Mouse (Mus musculus): ENCODE results near the gene Lrrc8d.
A peak's percentile ranks its signal among the peaks of the same experiment; 100 is the strongest.

Lrrc8d gene

DNA sequence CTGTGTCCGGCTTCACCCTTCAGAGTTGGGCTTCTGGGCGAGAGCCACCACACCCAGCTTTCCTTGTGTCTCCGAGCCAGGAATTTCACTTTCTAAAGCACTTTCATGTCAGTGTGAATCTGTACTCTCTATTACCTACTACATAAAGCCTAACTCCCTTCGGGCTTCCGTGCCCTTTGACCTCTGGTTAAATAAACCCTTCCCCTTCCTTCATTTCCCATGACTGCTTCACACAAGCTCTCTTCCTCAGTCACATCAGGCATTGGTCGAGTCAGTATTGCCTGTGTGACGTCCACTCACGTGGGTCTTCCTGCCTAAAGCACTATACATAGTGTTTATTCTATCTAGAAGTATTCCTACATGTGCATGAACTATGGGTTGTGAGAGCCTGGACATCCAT lies 77.9 kb downstream of the Lrrc8d start:
- no peak for DNase-seq

DNA sequence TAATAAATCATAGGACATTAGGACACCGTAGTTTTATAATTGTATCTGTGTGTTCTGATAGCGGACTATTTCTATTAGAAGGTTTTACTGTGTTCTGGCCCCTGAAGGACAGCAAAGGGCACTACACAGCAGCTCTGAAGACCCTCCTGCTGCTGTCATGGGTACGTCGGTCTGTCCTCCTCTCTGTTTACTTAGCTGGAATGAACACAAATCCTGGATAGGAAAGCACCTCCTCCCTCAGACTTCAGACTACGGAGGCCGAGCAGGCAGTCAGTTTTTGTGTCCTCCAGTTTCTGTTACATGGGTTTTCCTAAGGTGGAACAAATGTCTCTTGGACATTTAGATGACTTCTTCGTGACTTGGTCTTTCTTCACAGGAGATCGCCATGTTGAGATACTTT lies 78.4 kb downstream of the Lrrc8d start:
- no peak for DNase-seq

DNA sequence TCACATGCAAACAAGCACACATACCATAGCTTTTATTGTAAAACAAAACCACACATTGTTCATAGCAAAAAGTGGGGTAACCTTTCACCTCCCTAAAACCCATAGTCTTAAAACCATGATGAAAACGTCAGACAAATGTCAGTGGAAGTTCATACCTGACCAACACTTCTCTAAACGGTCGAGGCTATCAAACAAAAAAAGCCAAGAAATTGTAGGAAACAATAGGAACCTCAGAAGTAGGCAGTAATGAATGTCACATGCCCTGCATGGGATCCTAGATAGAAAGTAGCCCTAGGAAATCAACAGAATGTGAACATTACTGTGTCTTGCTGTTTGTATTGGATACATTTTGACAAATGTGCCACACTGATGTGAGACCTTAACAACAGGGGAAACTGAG lies 79.0 kb downstream of the Lrrc8d start:
- DNase-seq, result no peak

DNA sequence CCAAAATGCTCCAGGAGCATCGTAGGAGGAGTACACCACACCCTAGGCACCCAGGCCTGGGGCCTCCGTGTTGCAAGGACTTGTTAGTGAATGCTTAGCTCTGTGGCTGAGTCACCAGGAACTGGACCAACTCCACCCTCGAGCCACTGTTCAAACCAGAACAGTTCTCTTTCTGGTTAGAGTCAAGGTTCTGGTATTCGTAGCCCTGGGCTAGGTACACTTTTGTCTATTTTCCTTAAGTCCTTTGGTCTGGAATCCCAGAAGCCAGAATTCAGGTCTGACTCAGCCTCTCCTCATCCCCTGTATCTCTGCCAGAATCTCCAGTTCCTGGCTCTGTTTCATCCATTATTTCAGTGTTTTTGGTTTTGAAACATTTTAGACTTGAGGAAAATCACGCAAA lies 79.6 kb downstream of the Lrrc8d start:
- peak; percentile 34 to 46 for DNase-seq

DNA sequence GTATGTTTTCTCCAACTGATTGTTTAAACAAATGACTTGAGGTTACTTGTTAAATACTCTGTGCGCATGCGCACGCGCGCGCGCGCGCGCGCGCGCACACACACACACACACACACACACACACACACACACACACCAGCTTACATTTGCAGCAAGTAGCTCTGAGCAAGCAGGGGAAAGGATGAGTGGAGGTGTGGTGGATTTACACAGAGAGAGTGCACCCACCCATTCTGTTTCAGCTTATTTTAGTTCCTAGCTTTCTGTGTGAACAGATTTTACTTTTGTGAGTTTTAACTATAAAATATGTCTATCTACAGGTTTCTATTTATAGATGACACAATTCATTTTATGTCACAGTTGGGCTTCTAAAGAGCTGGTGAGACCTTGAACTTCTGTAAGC lies 84.1 kb downstream of the Lrrc8d start:
- no peak for DNase-seq

DNA sequence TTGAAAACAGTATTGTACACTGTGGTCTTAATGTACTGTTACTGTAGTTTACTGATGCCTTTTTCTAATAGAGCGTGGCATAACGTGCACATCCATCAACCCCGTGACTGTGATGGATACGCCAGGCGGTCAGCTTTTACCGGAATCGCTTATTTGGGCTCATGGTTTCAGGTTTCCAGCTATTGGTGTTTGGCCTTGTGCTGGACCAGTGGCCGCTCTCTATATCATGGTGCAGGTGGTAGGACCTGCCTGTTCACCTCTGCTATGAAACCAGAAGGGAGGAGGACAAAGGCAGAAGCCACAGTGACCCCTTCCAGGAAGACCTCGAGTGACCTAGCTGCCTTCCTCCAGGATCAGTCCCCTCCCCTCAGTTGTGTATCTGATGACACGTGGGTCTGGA lies 85.0 kb downstream of the Lrrc8d start:
- DNase-seq, result no peak

DNA sequence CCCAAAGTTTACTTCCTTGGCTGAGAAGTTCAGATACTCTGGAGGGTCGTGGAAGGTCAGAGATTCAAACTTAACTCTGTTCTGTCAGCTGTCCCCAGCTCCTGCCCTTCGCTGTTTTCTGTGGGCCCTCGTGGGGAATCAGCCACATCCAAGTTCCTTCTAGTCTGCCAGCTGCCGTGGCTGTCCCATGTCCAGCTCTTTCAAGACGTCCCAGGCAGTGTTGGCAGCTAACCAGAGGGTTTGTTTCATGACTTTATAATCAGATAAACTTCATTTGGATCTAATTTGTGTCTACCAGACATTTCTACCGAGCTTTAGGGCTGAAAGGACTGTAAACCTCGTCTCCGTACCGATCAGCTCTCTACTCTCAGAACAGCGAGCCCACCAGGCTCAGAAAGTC lies 87.8 kb downstream of the Lrrc8d start:
- peak; percentile 17 to 46 for DNase-seq

DNA sequence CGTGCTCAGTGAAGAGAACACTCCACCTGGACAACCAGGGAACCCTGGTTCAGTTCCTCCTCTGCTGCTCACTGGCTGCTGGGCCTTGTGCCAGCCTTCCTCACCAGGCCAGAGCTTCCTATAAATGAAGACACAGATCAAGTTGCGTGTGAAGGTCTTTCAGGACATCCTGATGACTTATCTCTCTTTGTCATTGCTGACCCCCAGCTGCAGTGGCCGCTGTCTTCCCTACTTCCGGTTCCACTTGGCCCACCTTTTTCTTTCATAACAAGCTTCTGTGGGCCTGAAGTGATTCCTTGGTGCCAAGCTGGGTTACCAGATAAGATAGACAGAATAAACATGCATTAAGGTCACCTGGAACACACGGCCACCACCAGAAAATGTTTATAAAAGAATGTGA lies 90.0 kb downstream of the Lrrc8d start:
- peak; percentile 20 to 48 for DNase-seq

DNA sequence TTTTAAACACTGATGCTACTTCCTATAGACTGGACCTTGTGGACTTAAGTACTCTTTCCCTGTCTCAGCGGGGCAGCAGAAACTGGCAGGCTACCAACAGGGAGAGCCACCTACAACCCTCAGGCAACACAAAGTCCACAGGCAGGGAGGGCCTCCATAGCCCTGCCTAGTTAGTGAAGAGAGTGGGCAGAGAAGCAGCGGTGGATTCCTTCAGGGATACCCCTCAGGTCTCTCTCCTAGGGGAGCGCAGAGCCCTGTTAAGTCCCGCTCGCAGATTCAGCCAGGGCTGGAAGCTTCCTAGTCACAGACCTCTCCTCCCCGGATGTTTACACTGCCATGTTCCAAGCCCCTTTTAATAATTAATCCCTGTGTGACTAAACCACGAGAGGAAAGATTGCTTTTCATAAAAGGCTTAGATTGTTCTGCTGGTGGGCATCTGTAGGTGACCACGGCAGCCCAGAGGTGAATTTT lies 92.6 kb downstream of the Lrrc8d start:
- peak; percentile 29 to 60 for DNase-seq

DNA sequence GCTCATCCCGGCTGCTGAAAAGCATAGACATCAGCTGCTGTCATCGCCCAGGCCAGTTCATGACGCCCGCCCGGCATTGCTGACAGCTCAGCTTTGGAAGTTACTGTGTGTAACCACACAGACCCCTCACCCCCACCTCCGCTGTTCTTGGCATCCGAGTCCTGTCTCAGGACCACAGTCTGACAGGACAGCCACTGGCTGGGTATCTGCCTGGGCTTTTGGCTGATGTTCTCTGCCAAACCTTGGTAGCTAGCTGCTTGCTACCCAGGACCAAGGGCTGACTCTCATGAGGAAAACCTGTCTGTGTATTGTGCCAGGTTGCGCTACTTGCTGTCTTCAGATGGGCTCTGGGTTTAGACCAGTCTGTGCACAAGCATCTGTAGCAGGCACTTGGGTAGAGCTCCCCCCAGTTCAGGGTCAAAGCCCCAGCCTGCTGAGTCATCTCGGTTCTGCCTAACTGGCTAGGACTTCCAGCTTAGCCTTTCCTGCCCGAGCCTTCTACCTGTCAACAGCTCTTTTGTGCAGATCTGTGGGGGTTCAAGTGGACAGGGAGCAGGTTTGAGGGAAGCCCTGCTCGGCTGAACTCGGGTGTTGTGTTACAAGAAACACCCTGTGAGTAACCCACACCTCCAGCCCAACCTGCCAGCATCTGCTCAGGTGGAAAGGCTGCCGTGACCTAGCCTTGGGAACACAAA lies 93.2 kb downstream of the Lrrc8d start:
- peak; percentile 53 to 78 for DNase-seq

DNA sequence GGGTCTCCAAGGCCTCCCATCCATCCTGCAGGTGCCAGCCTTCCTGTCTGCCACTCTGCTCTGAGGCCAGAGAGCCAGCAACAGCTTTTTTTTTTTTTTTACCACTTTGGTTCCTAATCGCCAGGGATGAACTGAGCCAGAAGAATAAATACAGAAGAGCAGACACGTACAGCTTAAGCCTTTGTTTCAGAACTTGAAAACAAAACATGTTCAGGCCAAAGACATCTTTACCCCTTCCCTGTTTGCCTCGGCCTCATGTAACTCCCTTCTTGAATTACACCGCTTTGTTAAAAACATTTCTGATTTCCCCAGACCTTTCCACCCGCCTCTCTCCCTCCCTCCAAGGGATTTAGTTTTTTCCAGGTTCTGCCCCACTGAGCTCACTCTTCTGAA lies 93.8 kb downstream of the Lrrc8d start:
- DNase-seq, result no peak

DNA sequence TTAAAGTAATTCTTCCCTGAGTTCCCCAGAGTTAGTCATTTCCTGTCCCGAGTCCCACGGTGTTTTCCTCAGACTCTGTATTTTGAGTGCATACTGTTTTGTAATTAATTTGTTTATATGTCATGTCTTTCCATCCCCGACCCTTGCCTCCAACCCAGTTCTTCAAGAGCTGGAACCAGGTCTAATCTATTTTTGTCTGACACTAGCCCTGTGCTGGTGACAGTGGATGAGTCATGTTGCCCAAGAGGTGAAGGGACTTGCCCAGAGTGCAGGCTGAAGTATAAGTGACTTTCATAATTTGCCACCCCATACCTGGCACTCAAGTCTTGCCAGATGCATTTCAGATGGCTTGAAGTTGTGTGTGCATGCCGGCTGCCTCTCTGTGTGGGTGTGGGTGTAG lies 98.7 kb downstream of the Lrrc8d start:
- no peak for DNase-seq

DNA sequence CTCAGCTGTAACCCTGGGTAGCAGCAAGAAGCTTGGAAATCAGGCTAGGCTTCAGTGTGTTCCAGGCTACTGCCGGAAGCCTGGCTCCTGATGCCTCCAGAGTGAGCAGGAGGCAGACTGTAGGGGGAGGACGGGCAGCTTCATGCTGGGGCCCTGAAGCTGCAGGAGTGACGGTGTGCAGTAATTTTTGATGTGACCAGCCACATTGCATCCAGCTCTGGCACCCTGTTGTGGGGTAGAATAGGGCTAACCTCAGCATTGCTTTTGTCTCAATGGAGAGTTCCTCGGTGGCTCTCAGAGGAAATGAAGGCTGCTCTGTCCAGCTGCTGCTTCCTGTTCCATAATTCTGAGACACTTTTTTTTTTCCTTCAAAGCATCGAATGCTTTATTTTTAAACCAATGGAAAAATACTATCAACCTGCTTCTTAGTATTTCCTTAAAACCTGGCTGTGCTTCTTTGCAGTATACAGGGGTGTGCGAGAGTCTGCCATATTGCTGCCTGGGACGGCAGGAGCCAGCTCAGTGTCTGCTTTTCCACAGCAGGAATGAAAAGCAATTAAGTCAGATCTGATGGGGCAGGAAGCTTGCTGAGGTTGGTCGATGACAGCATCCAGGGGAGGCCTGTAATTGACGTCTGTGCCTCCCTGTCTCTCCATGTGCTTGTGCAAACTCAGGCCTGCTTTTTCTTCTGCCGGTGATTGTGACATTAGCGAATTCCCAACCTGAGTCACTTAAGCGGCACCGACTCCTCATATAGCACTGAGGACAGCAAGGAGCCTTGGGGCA lies 100.3 kb downstream of the Lrrc8d start:
- no peak for DNase-seq

DNA sequence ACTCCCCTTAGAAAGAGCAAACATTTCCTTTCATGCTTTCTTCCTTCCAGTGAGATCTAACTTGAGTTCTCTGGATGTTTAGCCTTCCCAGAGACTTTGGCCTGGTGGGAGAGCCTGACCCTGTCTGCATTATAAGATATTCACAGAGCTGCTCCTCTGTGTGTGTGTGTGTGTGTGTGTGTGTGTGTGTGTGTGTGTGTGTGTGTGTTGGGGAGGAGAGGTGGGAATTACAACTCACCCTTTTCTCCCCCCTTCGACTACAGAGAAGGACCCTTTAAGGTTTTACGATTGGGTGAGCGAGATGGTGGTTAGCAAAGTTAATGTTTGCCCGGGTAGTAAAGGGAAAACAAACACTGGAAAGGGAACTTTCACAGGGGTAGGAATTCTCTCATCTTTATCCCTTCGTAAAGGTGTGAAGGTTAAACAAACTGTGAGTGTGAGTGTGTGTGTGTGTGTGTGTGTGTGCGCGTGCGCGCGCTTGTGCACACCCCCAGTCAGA lies 101.3 kb downstream of the Lrrc8d start:
- DNase-seq, result no peak

DNA sequence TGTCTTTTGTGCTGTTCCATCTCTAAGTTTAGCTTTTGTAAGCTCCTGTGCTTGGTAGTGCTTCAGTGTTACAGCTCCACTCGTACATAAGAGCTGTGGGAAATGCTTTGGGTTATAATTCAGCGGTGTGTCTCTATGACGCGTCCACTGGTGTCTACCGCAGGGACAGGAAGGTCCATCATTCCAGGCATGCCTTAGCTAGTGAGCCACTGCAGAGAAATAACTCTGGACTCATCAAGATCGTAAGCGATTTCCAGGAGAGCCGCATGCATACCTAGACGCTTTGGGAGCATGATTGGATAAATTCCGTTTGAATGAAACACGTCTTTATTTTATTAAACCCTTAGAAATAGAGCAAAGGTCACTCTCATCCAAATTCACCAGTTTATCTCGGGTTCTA lies 106.2 kb downstream of the Lrrc8d start:
- no peak for DNase-seq

DNA sequence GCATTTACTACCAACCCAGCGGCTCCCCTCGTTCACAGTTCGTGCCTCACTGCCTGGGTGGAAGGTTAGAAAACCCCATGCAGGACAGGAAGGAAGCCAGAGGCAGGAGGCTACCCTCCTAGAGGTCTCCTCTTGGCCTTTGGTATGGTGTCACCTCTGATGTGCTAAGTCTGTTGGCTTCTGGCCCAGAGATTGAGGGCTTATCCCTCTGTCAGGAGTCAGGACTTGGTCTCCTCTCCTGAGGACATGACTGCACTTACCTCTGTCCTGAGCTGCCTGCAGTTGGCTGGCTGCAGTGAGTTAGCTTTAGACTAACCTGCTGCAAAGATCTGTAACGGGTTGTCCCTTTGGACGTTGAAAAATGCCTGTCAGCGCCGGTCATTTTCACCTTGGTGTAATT lies 107.7 kb downstream of the Lrrc8d start:
- no peak for DNase-seq

DNA sequence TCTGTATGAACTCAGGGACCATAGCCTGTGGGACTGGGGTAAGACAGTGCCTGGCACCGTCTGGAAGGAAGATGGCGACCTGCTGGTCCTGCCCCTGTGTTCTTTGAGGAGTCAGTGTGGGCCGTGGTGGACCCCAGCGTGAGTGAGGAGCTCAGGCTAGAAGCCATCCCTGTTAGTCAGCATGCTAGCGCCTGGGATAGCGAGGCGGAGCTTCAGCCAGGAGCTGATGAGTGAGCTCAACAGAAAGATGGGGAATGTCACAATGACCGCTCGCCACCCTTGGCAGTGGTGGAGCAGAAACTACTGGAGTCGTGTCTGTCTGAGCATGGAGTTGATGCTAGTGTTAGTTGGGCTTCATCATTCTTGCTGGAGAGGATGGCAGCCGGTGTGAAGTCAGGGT lies 109.3 kb downstream of the Lrrc8d start:
- DNase-seq, result no peak

DNA sequence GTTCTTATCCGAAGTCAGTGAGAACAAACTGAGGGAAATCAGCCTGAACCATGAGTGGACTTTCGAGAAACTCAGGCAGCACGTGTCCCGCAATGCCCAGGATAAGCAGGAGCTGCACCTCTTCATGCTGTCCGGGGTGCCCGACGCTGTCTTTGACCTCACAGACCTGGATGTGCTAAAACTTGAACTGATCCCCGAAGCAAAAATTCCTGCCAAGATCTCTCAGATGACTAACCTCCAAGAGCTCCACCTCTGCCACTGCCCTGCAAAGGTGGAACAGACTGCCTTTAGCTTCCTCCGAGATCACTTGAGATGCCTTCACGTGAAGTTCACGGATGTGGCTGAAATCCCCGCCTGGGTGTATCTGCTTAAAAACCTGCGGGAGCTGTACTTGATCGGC lies 113.3 kb downstream of the Lrrc8d start:
- no peak for DNase-seq

DNA sequence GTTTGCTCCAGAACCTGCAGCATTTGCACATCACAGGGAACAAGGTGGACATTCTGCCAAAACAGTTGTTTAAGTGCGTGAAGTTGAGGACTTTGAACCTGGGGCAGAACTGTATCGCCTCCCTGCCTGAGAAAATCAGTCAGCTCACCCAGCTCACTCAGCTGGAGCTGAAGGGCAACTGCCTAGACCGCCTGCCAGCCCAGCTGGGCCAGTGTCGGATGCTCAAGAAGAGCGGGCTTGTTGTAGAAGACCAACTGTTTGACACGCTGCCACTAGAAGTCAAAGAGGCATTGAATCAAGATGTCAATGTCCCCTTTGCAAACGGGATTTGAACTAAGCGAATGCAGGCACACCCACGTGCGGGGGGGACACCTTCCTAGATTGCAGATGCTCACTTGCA lies 114.2 kb downstream of the Lrrc8d start:
- DNase-seq, result no peak

DNA sequence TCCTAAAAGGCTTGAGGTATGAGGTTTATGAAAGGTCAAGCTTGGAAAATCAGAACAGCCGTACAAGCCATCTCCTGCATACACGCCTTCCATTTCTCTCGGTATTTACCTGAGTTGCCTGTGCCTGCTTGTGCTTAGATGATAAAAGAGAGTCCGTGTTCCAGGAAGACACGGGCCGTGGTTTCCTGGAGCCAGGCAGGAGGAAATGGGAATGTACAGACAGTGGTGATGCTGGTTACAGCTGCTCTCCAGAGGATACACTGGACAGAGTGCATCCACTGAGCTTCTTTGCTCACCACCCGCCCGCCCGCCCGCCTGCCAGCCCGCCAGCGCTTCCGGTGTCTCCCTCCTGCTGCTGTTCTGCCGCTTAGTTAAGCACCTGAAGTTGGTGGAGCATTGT lies 116.3 kb downstream of the Lrrc8d start:
- peak in 1 of 2 experiments; percentile 31 for DNase-seq

DNA sequence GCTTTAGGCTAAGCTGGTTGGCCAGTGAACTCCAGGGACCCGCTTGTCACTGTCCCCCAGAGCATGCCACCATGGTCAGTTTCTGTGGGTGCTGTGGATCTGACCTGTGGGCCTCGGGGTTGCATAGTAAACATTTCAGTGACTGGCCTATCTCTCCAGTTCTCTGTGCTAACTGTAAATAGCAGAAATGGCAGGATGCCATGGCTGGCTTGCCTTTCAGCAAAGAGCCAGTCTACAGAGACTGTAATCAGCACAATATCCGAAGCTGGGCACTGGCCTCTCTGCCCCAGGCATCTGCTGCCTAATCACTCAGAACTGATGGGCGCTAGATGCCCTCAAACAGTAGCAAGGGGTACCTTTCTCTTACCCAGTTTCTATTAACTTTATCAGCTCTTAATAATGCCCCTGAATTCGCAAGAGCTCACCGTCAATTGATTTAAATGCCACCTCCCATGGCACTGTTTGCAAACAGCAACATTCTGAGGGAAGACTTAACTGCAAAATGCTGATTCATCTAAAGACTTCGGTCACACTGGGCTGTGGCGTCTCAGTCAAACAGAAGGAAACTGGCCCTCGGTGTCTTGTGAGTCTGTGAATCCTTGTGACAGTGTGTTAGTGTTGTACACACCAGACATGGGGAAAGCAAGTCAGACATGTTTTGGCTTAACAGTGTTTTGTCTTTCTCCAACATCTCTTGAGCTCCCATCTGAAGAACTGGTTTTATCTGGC lies 117.6 kb downstream of the Lrrc8d start:
- DNase-seq, result peak; percentile 35 to 54

DNA sequence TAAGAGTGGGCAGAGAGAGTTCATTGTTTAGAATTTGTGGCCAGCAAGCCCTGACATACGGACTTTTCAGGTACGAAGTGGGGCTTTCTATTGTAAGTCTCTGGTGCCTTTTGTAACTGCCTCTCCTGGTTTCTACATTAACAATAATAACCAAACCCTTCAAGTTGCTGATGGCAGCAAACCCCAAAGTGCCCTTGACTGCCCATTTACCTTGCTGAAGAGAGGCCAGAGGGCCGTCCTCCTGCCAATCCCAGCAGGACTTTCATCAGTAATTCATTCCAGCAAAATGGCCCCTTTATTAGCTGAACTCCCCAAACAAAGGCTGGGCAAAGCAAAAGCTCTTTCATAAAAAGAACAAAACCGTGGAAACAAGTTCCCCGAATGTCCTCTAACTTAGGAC lies 118.6 kb downstream of the Lrrc8d start:
- peak; percentile 67 to 80 for DNase-seq

DNA sequence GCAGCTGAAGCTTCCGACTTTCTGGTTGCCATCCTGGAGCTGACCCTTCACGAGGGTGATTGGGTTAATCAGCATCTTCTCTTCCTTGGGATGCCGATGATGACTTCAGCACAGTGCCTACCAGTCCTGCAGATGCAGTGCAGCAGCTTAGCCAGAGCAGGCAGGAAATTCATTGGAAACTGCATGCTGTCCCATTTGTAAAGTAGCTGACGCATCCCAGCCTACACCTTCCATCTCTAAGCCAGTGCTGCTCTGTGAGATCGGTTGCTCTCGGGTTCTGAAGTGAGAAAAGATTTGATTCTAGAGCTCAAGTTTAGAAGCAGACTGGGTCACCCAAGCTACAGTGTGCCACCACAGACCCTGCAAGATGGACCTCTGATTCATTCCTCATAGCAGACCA lies 121.6 kb downstream of the Lrrc8d start:
- DNase-seq, result no peak

Measured in lung, adult 18-20 months (tissue).